Mouse (Mus musculus) kidney, embryonic 15.5 days (tissue): ENCODE measurements around the gene Acat2. TPM values are rescaled to one million over a fixed set of nuclear protein-coding genes. Genes with fewer than 3 reads are reported as not detected.

Experiments
- ATAC-seq: fragments of 200-750 bp; cut with Nextera tagmentation; replicated peaks from 2 replicates; pipeline ENCODE4 v1.8.0; 2017; ENCODE audit warnings: moderate TSS enrichment; ENCODE audit not compliant: low FRiP score
- H3K27ac ChIP-seq: fragments of 300-500 bp; sonication (generic); 2 replicates; pipeline ENCODE4 v1.5.1; 2015; ENCODE audit warnings: mild to moderate bottlenecking, inconsistent platforms
- H3K27me3 ChIP-seq: fragments of 300-500 bp; sonication (generic); 2 replicates; pipeline ENCODE4 v1.6.1; 2015; ENCODE audit warnings: inconsistent platforms
- H3K36me3 ChIP-seq: fragments of 300-500 bp; sonication (generic); 2 replicates; pipeline ENCODE4 v1.6.1; 2015; ENCODE audit warnings: inconsistent platforms
- H3K4me1 ChIP-seq: fragments of 300-500 bp; sonication (generic); 2 replicates; pipeline ENCODE4 v1.6.1; 2015; ENCODE audit warnings: inconsistent platforms
- H3K4me2 ChIP-seq: fragments of 300-500 bp; sonication (generic); 2 replicates; pipeline ENCODE4 v1.6.1; 2015; ENCODE audit warnings: moderate library complexity, mild to moderate bottlenecking, inconsistent platforms
- H3K4me3 ChIP-seq: fragments of 300-500 bp; sonication (generic); replicated peaks from 2 replicates; pipeline ENCODE4 v1.5.1; 2015; ENCODE audit warnings: mild to moderate bottlenecking, inconsistent platforms
- H3K9ac ChIP-seq: fragments of 300-500 bp; sonication (generic); 2 replicates; pipeline ENCODE4 v1.6.1; 2015; ENCODE audit warnings: mild to moderate bottlenecking, inconsistent platforms
- H3K9me3 ChIP-seq: fragments of 300-500 bp; sonication (generic); replicated peaks from 2 replicates; pipeline ENCODE4 v1.6.1; 2016; ENCODE audit warnings: inconsistent platforms
- WGBS: fragments of 180-500 bp; shearing (Covaris S2); methylation state at CpG from one replicate; pipeline ENCODE4 v1.1.7; 2015; ENCODE audit warnings: mixed read lengths; 5-methylcytosine and 5-hydroxymethylcytosine counted together
- polyA plus RNA-seq: library from polyadenylated mRNA; unstranded; fragments of >200 nt; fragmentation: Nextera tagmentation; extraction: Ambion mirVana; gene quantifications from 2 replicates; pipeline ENCODE4 v1.2.1, GENCODE M21; 2015

Acat2 gene
- polyA plus RNA-seq, 1 experiment from 2014 or later: 145 TPM

DNA sequence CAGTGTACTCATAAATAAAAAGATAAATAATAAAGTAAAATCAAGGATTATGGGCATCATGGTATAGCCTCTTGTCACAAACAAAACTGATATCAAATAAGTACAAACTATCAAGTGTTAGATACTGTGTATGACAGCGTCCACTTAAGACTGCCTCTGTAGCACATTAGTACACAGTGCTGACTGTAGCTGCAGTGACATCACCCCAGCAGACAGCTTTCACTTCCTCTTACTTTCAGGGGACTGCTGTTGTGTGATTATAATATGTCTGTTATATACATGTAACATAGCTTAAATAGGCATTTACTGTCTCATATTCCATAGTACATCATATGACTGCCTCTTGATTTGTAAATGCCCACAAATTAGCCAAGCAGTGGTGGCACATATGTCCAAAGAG lies 39.5 kb downstream of the Acat2 start:
- Histone ChIP-seq H3K9ac (no peak overlapping the region), H3K4me2 (no peak overlapping the region), H3K9me3 (no peaks in the 10 kb centered on the region), H3K4me3 (no peak overlapping the region), H3K4me1 (peaks cover 7% of the 10 kb centered on the region; the same call in 1 of the 2 replicates), H3K36me3 (peaks cover 77% of the 10 kb centered on the region), H3K27me3 (no peaks in the 10 kb centered on the region), H3K27ac (no peak overlapping the region)
- WGBS: 93% methylated on average over 1 of the region's 1 CpGs
- ATAC-seq: no peak

DNA sequence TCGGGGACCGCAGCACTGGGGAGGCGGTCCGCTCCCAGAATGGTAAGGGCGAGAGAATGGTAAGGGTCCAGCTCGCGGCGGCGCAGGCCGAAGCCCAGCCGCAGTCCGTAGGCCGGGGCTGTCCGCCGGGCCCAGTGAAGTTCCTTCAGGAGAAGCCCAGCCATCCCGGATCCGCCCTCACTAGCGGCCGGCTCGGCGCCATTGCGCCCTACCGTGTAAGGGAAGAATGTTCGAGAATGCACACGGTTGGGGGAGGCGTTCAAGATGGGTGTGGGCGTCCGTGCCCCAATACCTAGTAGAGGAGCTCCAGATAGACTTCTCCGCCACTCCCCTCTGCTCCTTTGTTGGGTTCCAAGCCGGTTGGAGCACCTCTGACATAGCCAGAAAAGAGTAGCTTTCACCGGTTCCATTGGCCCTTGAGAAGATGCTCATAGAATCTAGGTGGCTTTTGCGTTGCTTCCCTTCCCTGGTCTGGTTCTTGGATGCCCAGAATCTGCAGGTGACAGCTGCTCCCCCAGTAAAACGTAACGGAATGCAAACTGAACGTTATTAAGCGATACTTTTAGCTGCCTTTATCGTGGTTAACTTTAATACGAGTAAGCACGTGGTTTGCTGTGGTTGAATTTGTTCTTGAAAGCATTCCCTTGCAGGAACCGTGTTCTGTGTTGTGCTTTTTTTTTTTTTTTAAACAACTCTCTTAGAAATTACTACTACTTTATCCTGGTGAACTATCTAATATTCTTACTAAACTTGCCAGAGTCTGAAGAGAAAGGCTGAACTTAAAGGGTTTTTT lies 43.8 kb downstream of the Acat2 start:
- under 1% methylated on average over 40 of the region's 40 CpGs for WGBS
- Histone ChIP-seq H3K9ac (peak overlapping the region; percentile 98), H3K36me3 (peaks cover 62% of the 10 kb centered on the region), H3K4me2 (peak overlapping the region; percentile 67), H3K4me3 (peak overlapping the region; percentile 99), H3K27me3 (no peaks in the 10 kb centered on the region), H3K4me1 (peaks cover 14% of the 10 kb centered on the region), H3K9me3 (no peaks in the 10 kb centered on the region), H3K27ac (peak overlapping the region; percentile 94)
- ATAC-seq: peak; percentile 63

DNA sequence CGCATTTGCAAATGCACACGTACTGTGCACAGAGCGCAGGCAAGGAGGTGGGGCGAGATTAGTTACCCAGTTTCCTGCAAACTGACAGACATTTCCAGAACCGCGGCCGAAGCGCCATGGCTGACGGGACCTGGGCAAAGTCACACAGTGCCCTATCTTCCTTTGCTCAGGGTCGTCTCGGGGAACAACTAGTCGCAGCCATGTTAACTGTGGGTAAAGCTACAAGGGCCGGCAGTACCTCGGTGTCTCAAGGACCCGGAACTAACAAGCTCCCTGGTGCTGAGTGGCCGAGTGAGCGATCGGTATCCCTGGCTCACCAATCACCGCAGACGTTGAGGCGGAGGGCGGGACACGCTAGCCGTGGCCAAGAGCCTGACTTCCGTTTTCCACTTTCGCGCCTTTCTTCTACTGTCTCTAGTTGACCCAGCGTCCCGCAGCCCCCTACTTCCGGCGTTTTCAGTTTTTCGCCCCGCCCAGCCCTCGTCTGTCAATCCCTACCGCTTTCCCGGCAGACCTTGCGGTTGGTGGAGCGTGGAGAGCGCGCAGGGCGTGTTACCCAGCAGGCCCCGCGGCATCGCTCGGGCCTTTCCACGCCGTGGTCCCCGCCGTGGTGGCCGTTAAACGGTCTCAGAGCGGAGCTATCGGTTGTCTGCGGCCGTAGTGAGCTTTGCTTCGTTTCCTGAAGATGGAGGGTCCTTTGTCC lies 44.5 kb downstream of the Acat2 start, which contains the start of gene Mrpl18:
Gene Mrpl18, minus strand, starts transcription at position 465 of the 703 bp plus-strand sequence.
- no peaks in the 10 kb centered on the region for H3K9me3 ChIP-seq
- no peaks in the 10 kb centered on the region for H3K27me3 ChIP-seq
- ATAC-seq: peak; percentile 99
- under 1% methylated on average over 56 of the region's 56 CpGs for WGBS
- peak within 1 kb of the TSS; percentile 98 for H3K9ac ChIP-seq
- H3K36me3 ChIP-seq: peaks cover 63% of the 10 kb centered on the region
- peak within 1 kb of the TSS; percentile 99 for H3K4me3 ChIP-seq
- H3K4me2 ChIP-seq: peak within 1 kb of the TSS; percentile 79
- peaks cover 14% of the 10 kb centered on the region for H3K4me1 ChIP-seq
- peak within 1 kb of the TSS; percentile 94 for H3K27ac ChIP-seq

DNA sequence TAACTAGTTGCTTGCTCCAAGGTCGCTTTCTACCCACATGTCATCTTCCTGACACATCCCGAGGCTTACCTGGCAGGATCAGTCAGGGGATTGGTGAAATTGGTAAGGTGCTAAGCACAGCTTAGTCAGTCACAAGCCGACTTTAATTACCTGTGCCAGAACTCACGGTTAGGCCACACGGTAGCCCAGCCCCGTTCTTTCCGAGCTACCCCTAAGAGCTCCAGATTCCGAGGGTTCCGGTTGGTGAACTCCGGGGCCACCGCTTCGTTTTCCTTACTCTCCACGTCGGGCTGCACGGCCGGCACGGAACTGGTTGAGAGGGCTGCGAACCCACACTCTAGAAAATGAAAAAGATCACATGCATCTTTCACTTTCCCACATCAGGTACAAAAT lies 45.1 kb downstream of the Acat2 start, which contains the start of gene Tcp1:
Gene Tcp1, plus strand, starts transcription at position 214 of the 393 bp plus-strand sequence.
- no peaks in the 10 kb centered on the region for H3K9me3 ChIP-seq
- peak within 1 kb of the TSS; percentile 98 for H3K9ac ChIP-seq
- peak within 1 kb of the TSS; percentile 99 for H3K4me3 ChIP-seq
- peak within 1 kb of the TSS; percentile 94 for H3K27ac ChIP-seq
- ATAC-seq: no peak; the same call in 1 of the 2 replicates
- H3K4me1 ChIP-seq: peaks cover 14% of the 10 kb centered on the region
- 1% methylated on average over 18 of the region's 18 CpGs for WGBS
- no peaks in the 10 kb centered on the region for H3K27me3 ChIP-seq
- peak within 1 kb of the TSS; percentile 79 for H3K4me2 ChIP-seq
- peaks cover 63% of the 10 kb centered on the region for H3K36me3 ChIP-seq

DNA sequence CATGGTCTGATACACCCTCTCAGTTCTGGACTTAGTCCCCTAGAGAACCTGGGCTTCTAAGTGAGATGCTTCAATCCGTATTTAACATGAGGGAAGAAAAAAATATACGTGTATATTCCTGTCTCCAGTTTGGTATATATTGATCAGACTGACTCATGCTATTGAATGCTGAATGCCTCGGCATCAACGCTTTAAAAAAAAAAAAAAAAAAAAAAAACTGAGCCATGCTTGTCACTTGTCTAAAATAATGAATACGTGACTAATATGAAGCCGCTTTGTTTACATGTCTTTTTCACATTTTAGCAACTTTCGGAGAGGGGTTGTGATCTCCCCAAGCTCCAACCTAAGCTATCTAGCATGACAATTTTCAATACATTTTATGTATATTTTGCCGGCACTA lies 50.2 kb downstream of the Acat2 start:
- Histone ChIP-seq H3K27ac (no peak overlapping the region), H3K4me1 (peaks cover 7% of the 10 kb centered on the region), H3K27me3 (no peaks in the 10 kb centered on the region), H3K4me3 (no peak overlapping the region), H3K4me2 (no peak overlapping the region), H3K9ac (no peak overlapping the region), H3K36me3 (peaks cover 58% of the 10 kb centered on the region), H3K9me3 (no peaks in the 10 kb centered on the region)
- no peak for ATAC-seq
- WGBS: 88% methylated on average over 8 of the region's 8 CpGs

DNA sequence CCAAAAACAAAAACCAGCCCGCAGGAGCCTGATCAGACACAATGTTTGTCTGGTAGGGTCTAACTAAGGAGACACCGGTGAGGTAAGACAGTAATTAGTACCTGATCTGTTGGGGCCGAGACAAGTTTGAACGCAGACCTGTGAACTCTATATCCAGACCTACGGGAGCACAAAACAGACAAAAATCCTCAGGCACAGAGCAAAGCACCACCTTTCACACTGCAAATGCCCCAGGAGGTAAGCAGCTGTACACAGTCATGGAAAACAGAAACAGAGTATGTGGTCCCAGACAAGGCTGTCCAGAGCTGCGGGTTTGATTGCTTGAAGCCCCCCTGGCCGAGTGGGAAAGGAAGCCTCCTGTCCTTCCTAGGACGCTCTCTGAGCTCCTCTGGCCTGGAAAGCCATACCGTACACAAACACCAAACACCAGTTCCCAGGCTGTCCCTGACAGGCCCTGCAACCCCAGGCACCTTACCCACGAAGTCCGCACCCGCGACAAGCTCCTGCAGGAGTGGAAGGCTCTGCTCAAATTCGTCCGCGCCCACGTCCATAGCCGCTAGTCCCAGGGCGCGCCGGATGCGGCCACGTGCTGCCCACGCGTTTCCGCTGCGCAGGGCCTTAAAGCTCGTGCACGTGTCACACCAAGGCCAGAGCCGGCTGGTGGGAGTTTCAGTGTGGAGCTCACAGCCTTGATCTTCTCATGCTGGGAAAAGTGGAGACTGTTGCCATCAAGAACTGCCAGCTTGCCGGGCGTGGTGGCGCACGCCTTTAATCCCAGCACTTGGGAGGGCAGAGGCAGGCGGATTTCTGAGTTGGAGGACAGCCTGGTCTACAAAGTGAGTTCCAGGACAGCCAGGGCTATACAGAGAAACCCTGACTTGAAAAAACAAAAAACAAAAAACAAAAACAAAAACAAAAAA lies 50.9 kb downstream of the Acat2 start, which contains the start of gene Pnldc1:
Gene Pnldc1, minus strand, starts transcription at position 870 of the 920 bp plus-strand sequence.
- Histone ChIP-seq H3K4me2 (no peak within 1 kb of the TSS), H3K4me1 (peaks cover under 1% of the 10 kb centered on the region; the same call in 1 of the 2 replicates), H3K27me3 (no peaks in the 10 kb centered on the region), H3K4me3 (no peak within 1 kb of the TSS), H3K27ac (no peak within 1 kb of the TSS), H3K9ac (no peak within 1 kb of the TSS), H3K36me3 (peaks cover 62% of the 10 kb centered on the region), H3K9me3 (no peaks in the 10 kb centered on the region)
- WGBS: 83% methylated on average over 35 of the region's 35 CpGs
- no peak for ATAC-seq

DNA sequence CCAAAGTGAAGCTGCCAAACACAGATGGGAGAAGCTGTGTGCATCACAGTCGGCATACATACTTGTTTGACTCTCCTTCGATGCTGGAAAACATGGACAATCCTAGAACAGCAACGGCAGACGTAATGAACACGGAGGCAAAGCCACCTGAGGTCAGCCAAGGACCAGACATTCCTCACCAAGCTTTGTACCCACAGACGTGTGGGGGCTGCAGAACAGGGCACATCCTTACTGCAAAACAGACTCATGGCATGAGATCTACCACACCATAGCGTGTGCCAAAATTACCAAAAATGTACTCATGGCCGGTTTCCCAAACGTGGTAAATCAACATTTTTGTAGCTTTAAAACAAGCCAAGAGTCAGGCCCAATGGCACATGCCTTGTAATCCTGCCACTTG lies 54.1 kb downstream of the Acat2 start:
- Histone ChIP-seq H3K4me2 (no peak overlapping the region), H3K36me3 (peaks cover 50% of the 10 kb centered on the region), H3K27me3 (no peaks in the 10 kb centered on the region), H3K9ac (no peak overlapping the region), H3K27ac (no peak overlapping the region), H3K9me3 (no peaks in the 10 kb centered on the region), H3K4me3 (no peak overlapping the region), H3K4me1 (no peaks in the 10 kb centered on the region)
- ATAC-seq: no peak
- WGBS: 88% methylated on average over 9 of the region's 9 CpGs

DNA sequence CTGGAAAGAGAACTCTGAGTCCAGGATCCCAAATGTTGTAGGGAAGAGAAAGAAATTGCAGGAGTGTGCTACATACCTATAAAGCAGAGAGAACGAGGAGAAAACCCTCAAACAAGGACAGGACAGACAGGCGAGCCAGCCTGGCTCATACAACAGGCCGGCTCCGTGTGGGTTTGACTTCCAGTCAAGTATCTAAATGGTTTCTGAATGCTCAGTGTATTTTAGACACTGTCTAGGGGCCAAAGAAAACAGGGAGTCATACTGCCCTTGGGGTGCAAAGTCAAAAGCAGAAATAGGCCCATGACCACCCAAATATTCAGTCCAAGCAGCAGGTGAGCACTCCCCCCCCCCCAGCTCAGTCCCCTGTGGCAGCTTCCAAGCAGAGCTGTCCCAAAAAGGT lies 54.7 kb downstream of the Acat2 start:
- no peak overlapping the region for H3K27ac ChIP-seq
- no peaks in the 10 kb centered on the region for H3K4me1 ChIP-seq
- 88% methylated on average over 4 of the region's 4 CpGs for WGBS
- no peak overlapping the region for H3K4me3 ChIP-seq
- no peak overlapping the region for H3K9ac ChIP-seq
- H3K9me3 ChIP-seq: no peaks in the 10 kb centered on the region
- no peak overlapping the region for H3K4me2 ChIP-seq
- no peaks in the 10 kb centered on the region for H3K27me3 ChIP-seq
- no peak for ATAC-seq
- peaks cover 45% of the 10 kb centered on the region for H3K36me3 ChIP-seq

DNA sequence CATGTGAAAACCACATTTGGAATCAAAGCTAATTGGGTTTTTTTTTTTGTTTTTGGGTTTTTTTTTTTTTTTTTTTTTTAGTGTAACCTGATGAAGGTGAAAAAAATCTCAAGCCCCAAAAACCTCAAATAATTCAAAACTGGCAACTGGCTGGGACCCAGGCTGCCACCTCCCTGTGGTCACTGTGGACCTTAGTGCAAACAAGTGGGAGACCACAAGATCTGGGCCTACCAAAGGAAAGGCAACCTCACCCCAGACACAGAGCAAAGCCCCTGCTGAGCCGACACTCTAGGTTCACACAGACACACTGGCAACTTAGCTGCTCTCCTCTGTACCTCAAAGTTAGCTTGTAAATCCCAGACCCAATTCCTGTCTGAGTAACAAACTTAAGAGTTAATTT lies 56.2 kb downstream of the Acat2 start:
- Histone ChIP-seq H3K4me3 (no peak overlapping the region), H3K36me3 (peaks cover 32% of the 10 kb centered on the region), H3K4me2 (no peak overlapping the region), H3K27me3 (no peaks in the 10 kb centered on the region), H3K9me3 (no peaks in the 10 kb centered on the region), H3K4me1 (no peaks in the 10 kb centered on the region), H3K9ac (no peak overlapping the region), H3K27ac (no peak overlapping the region)
- WGBS: 67% methylated on average over 1 of the region's 1 CpGs
- no peak for ATAC-seq

DNA sequence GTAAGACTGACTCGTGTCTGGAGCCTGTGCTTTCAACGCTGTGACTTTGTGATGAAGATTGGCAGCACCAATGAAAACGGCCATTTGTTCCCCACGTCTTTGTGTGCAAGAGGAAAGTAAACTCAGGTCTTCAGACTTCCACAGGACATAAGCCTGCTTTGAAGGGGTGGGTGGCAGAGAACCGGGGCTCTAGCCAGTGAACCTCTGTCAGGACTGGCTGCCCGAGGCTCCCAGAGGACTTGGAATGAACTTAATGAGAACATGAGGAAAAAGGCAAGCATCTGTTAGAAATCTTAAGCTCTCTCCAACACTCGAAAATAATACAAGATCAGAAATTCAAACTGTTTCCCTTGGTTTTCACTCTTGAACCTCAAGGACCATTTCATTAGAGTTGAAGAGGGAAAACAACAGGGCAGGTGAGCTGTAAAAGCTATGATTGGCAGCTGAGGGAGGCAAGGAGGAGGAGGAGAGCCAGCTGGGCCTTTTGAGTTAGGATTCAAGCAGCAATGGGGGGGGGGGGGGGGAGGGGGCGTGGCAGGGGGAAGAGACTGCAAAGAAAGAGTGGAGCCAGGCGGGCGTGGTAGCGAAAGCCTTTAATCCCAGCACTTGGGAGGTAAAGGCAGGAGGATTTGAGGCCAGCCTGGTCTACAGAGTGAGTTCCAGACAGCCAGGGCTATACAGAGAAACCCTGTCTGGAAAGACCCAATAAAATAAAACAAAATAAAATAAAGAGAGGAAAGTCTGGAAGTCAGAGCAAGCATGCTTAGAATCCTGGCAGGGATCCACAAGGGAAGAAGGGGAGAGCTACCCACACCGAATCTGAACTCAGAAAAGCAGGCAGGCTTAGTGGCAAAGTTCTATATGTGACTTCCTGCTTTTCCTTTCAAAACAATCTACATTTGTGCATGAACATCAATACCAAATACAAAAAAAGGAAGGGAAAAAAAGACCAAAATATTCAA lies 56.9 kb downstream of the Acat2 start:
- Histone ChIP-seq H3K27ac (peak overlapping the region; percentile 48), H3K4me3 (no peak overlapping the region), H3K4me2 (no peak overlapping the region), H3K27me3 (no peaks in the 10 kb centered on the region), H3K36me3 (peaks cover 32% of the 10 kb centered on the region), H3K4me1 (no peaks in the 10 kb centered on the region), H3K9ac (no peak overlapping the region), H3K9me3 (no peaks in the 10 kb centered on the region)
- ATAC-seq: no peak
- WGBS: 40% methylated on average over 11 of the region's 12 CpGs

DNA sequence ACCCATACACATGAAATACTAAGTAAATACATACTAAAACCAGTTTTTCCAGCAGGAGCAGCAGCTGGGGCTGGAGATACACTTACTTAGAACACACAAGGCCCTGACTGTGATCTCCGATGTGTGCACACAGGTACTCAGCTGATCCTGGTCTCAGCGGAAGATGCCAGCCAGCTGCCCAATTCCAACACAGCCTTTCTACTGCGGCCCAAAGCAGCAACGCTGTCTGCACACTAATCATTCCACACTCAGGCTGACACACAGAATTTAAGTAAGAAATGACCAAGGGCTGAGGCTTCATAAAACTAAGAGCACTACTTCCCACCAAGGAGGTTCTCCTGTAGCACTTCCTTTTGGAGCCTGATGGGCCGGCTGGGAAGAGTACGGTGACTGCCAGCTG lies 58.3 kb downstream of the Acat2 start:
- Histone ChIP-seq H3K9me3 (no peaks in the 10 kb centered on the region), H3K27me3 (no peaks in the 10 kb centered on the region)
- 92% methylated on average over 6 of the region's 6 CpGs for WGBS

More for the DNA sequence above, 58.3 kb downstream of the Acat2 start:
- H3K9ac ChIP-seq: no peak overlapping the region
- H3K4me1 ChIP-seq: no peaks in the 10 kb centered on the region
- H3K4me2 ChIP-seq: no peak overlapping the region
- H3K27ac ChIP-seq: no peak overlapping the region
- peaks cover 32% of the 10 kb centered on the region for H3K36me3 ChIP-seq
- H3K4me3 ChIP-seq: no peak overlapping the region
- no peak for ATAC-seq
